Mouse (Mus musculus) brain, adult 2 months (tissue): Measurements from ENCODE around the gene Zscan4-ps3.
"Not testable (repeated sequence)": the region's sequence is repeated elsewhere in the genome, so short reads cannot be mapped to it uniquely, and the experiment has no call there.

Experiments used
- DNase-seq: peaks from one replicate; pipeline ENCODE4 v3.0.0; 2011; ENCODE audit warnings: low read depth, low spot score

The Zscan4-ps3 gene

DNA sequence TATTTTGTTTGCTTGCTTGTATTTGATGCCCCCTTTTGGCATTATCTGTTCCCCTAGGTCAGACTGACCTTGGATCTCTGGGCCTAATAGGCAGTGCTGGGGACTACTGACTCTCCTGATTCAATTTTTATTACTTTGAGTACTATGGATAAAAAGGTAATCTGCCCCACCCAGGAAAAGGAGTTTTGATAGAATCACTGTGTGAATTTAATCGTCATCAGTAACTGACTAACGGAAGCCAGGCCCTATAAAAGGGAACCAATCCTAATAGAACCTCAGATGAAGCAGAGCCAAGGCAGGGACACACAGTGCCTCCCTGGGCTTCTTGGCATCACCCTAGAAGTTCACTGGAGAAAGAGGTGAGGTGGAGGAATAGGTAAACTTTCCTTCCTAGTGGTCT lies at the start of gene Zscan4-ps3:
TSS of gene Zscan4-ps3 (plus strand) at position 301 of the 400 bp plus-strand sequence.
- DNase-seq: not testable (repeated sequence)

DNA sequence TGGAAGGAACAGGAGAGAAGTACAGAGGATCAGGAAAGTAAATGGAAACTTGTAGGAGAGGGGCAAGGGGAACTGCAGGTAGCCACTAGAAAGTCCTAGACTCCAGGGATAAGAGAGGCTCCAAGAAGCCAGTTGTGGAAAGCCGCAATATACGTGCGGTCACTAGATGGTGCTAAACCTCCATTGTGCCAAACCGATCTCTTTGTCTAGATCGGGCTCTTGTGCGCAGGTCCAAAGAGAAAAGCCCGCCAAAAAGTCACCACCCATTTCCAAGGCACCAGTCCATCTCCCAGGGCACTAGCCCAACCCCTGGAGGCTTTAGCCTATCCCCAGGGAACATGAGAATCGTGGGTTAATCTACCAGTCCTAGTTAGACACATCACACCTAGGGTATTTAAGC lies 8.0 kb downstream of the Zscan4-ps3 start:
- DNase-seq: peak; percentile 3
